Mouse (Mus musculus): Measurements from ENCODE around the gene Gm6614.
"Not testable (repeated sequence)": the region's sequence is repeated elsewhere in the genome, so short reads cannot be mapped to it uniquely, and the experiment has no call there.

Gene Gm6614

DNA sequence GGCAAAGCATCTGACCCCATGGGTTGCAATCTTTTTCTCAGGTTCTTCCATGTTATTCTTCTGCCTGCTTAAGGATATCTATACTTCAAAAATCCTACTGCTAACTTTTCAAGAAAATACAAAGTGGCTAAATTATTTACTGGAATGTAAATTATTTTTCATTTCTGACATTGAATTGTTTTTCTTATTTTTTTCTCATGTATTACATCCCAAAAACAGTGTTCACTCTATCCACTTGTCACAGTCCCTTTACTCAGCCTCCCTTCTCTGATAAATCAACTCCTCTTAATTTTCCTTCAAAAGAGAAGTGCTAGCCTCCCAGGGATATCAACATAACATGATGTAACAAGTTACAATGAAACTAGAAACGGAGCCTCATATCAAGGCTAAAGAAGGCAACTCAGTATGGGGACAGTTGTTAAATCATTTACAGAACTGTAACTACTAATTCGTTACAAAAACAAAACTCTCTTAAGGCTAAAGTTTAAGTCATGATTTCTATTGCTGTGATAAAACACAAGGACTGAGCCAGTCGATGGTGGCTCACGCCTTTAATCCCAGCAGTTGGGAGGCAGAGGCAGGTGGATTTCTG lies at the start of gene Gm6614:
TSS of gene Gm6614 (minus strand) at position 51 of the 592 bp plus-strand sequence.
- no peak for DNase-seq (ENCODE audit: low read depth, low spot score)

DNA sequence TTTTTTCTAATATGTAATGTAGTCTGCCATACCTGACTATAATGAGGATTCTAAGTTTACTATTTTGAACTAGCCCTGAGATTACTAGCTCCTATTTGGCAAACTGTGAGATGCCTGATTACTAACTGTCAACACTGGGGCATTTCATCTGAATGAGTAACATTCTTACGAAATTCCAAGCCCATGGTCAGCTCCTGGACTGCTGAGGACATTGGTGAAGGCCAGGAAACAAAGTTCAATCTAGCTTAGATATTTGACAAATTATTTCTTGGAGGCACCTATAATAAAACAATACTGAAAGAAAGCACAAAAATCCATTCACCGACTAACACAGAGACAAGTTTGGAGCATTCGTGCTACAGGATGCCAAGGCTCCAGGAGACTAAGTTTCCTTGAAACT lies 47.1 kb upstream of the Gm6614 start:
- not testable (repeated sequence) for DNase-seq (ENCODE audit: low read depth, low spot score)

DNA sequence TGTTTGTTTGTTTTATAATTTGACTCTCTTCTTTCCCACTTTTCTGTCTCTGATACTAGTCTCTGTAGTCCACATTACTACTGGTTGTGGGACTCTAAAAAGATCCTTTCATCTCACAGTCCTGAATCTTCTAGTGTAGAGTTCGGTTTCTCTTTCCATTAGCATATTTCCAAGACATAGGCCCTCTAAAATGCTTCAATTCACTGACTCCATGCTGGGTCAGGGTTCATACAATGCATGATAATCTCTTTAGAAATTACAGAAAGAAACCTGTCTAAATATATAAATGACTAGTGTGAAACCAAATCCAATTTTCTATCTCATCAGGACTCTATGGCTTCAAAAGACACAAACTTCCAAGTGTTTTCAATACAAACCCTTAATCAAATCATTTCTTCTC lies 36.5 kb upstream of the Gm6614 start:
- no peak for DNase-seq (ENCODE audit: low read depth, low spot score)

DNA sequence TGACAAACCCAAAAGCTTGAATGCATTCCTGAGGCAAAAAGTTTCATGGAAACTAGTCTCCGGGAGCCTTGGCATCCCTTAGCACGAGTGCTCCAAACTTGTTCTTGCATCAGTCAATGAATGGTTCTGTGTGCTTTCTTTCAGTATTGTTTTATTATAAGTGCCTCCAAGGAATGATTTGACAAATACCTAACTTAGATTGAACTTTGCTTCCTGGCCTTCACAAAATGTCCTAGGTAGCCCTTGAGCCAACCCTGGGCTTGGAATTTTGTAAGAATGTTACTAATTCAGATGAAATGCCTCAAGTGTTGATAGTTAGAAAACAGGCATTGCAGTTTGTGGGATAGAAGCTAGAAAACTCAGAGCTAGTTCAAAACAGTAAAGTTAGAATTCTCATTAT lies 34.5 kb upstream of the Gm6614 start:
- DNase-seq (ENCODE audit: low read depth, low spot score) = no peak

DNA sequence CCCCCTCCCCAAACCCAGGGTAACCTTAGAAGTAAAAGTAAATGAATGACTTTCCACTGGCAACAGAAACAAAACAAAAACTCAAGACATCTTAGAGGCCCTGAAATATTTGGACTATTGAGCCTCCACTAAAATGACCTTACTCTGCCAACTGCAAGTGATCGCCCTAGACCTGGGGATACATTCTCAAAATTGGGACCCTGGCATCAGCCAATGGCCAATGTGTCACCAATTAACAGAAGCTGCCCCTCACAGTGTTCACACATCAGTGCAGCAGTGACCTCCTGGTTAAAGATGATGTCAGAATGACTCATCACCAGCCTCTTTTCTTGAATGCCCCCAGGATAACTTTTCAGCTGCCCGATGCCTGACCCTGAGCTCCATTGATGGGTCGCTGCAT lies 30.7 kb upstream of the Gm6614 start:
- DNase-seq (ENCODE audit: low read depth, low spot score) = no peak

DNA sequence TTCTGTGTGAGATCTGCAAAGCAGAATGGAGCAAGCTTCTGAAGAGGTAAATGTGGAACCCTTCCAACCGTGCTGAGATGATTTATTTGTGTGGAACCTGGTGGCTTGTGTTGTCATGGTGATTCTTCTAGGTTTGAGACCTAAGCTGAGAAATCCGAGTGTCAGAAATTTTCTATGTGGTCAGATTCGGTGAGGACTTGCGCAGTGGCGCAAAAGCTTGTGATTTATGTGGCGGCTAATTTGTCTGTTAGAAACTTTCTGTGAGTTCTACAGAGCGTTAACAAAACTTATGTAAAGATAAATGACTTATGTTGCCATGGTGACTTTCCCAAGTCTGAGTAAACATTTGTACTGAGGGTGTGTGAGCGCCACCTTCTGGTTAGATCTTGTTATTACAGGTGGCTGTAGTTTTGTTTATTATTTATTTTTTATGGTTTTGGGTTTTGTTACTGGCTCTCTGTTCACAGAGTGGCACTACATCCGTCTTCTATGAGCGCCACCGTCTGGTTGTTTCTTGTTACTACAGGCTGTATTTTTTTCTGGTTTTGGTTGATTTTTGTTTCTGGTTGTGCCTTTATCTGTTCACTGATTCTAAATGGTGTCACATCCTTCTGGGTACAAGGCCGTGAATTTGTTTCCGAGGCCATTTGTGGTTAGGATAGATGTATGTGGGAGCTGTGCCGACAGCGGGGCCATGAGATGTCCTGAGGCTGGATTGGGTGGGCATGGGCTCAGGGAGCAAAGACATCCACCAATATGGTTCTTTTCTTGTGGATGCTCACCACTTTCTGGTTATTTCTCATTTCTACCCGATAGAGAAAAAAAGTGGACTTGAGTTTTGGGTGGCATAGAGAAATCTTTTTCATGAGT lies 29.3 kb upstream of the Gm6614 start:
- DNase-seq (ENCODE audit: low read depth, low spot score) = peak; percentile 37

DNA sequence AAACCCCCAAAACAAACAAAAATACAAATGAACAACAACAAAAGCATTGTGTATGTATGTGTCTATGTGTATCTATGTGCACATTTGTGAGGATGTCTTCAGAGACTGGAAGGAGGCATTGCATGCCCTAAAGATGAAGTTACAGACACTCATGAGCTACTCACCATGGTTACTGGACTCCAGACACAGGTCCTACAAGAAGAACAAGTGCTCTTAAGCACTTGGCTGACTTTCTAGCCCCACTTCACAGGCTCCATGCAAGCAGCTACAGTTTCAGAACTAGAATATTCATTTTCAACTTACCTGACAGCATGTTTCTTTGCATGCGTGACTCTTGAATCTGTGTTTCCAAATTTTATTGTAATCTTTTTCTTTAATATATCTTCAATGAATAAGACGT lies 24.6 kb upstream of the Gm6614 start:
- DNase-seq (ENCODE audit: low read depth, low spot score) = no peak

DNA sequence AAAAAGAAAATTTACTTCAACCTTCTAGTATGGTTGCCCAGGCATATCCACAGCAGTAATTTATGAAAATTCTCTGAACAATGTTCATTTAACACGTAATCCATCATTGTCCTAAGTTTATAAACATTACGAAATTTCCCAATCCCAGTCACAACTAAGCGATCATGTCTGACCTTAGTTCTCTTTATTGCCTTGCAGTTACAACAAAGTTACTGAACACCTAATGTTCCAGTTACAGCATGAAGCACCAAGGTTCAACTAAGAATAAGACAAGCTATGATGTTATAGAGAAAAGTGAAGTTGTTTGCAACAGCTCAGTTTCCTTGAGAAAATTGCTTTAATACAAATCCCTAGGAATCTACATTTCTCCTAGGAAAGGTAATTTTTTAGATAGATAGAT lies 10.5 kb upstream of the Gm6614 start:
- DNase-seq (ENCODE audit: low read depth, low spot score) = no peak

DNA sequence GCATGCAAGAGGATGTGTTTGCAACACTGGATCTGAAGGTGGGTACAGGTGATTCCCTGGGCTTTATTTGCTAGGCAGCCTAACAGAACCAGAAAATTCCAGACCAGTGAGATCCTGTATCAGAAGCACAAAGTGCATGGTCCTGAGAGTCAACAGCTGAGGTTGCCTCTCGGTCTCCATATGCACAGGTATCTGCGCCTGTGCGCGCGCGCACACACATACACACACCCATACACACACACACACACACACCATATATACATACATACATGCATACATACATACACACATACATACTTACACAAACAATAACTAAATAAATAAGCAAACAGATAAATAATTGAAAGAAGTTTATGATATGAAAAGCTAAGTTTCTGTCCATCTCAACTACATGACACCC lies 24.4 kb downstream of the Gm6614 start:
- no peak for DNase-seq (ENCODE audit: low read depth, low spot score)

DNA sequence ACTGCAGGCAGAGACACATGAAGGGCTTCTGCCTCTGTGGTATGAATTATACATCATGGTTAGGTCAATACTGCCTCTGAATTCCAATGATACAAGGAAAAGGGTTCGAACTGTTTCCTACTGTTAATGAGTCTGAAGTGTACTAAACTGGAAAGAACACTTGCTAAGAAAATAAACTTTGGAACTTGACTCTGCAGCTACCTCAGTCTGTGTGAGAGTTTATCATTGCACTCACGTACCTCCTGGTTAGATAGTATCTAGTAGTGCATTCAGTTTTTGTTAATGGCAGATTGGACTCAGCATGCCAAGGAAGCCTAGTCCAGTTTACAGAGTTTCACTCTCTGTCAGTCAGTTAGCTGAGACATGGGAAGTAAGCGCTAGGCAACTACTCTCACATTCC lies 26.6 kb downstream of the Gm6614 start:
- DNase-seq (ENCODE audit: low read depth, low spot score) = no peak

DNA sequence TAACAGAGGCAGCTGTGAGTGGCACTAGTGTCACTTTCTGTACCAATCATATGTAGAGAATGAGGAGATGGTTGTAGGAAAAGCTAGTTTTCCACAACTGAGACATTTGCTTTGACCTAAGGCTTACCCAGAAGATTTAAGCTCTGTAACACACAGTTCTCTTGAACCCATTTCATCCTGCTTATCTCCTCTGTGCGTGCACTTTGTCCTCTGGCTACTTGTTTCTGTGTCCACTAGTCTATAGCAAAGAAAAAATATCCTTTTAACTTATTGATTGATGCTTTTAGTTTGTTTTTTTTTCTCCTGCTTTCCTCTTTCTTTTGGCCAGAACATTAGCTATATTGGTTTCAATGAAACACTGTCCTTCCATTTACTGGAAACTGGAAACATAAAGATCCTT lies 48.8 kb downstream of the Gm6614 start:
- no peak for DNase-seq (ENCODE audit: low read depth, low spot score)

DNA sequence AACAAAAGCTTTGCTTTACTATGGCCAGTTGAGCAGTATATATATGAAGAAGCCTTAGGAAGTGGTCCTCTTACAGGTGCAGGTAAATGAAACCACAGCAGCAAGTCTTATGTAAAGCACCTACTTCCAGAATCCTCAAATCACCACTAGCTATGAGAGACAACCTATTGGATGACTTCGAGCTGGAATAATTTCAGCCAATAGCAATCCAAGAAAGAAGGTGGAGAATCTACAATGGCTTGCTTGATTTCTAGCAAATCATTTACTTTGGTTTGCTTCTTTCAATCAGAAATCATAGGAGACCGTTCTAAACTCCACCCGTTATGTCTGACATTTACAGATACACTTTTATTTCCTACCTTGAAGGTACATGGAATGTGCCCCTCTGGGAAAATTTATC lies 49.4 kb downstream of the Gm6614 start:
- DNase-seq (ENCODE audit: low read depth, low spot score) = no peak

DNA sequence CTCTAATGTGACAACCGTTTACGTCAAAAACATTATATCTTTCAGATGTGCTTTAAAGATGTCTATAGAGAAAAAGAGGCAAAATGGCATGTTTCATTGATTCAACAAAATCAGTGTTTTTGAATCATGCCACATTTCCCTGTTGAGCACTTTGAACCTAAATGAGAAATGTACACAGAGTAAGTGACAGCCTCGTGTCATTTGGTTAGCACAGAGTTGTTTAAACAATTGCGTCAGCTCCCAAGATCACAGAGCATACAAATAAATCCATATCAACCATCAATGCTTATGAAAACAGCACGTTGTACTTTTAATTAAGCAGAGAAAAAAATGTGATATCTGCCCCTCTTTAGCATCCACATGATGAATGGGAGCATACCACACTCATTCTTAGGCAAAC lies 50.7 kb downstream of the Gm6614 start:
- no peak for DNase-seq (ENCODE audit: low read depth, low spot score)

DNA sequence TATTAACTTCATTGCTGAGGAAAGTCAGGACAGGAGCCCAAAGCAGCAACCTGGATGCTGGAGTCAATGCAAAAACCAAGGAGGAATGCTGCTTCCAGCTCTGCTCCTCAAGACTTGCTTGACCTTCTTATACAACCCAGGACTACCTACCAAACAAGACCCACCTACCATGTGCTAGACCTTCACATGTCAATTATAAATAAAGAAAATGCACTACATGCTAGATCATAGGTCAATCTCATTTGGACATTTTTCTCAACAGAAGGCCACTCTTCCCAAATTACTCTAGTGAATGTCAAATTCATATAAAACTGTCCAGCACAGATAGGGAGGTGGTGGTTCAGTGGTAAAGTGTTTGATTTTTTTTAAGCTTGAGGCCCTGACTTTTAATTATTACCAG lies 64.4 kb downstream of the Gm6614 start, which contains the start of gene Slco1a1:
TSS of gene Slco1a1 (minus strand) at position 101 of the 400 bp plus-strand sequence.
- no peak for DNase-seq (ENCODE audit: low read depth, low spot score)

DNA sequence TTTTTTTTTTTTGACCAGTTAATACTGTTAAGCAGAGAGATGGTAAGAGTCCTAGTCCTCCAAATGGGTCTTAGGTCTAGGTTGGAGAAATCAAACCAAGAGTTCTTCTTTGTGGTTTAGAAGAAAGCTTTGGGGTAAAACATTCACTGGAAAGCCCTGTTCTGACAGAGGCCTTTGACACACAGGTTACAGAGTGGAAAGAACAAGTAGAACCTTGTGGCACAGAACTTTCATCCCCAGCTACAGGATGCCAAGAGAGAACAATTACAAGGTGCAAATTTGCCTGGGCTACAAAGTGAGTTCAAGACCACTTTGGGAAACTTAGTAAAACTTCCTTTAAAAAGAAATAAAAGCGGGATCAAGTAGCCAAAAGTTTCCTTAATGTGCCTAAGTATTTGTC lies 70.8 kb downstream of the Gm6614 start:
- no peak for DNase-seq (ENCODE audit: low read depth, low spot score)
